Mouse (Mus musculus) heart, embryonic 13.5 days (tissue): ENCODE measurements around the gene Sp1. TPM values are rescaled to one million over a fixed set of nuclear protein-coding genes. Genes with fewer than 3 reads are reported as not detected.

Experiments
- ATAC-seq: fragments of 200-750 bp; cut with Nextera tagmentation; 2 replicates; pipeline ENCODE4 v1.8.0; 2017; ENCODE audit warnings: moderate TSS enrichment; ENCODE audit not compliant: insufficient number of reproducible peaks, low FRiP score, low TSS enrichment; ENCODE audit errors: extremely low read depth
- H3K27ac ChIP-seq: fragments of 300-500 bp; sonication (generic); replicated peaks from 2 replicates; pipeline ENCODE4 v1.5.1; 2015; ENCODE audit warnings: moderate library complexity, mild to moderate bottlenecking, inconsistent platforms
- H3K27me3 ChIP-seq: fragments of 300-500 bp; sonication (generic); replicated peaks from 2 replicates; pipeline ENCODE4 v1.6.1; 2015; ENCODE audit warnings: mild to moderate bottlenecking, inconsistent platforms
- H3K36me3 ChIP-seq: fragments of 300-500 bp; sonication (generic); 2 replicates; pipeline ENCODE4 v1.6.1; 2015; ENCODE audit warnings: mild to moderate bottlenecking, inconsistent platforms
- H3K4me1 ChIP-seq: fragments of 300-500 bp; sonication (generic); 2 replicates; pipeline ENCODE4 v1.6.1; 2015; ENCODE audit warnings: inconsistent platforms
- H3K4me2 ChIP-seq: fragments of 300-500 bp; sonication (generic); 2 replicates; pipeline ENCODE4 v1.6.1; 2015; ENCODE audit warnings: inconsistent platforms, mild to moderate bottlenecking, moderate library complexity
- H3K4me3 ChIP-seq: fragments of 300-500 bp; sonication (generic); 2 replicates; pipeline ENCODE4 v1.5.1; 2015; ENCODE audit warnings: moderate library complexity, mild to moderate bottlenecking, inconsistent platforms
- H3K9ac ChIP-seq: fragments of 300-500 bp; sonication (generic); 2 replicates; pipeline ENCODE4 v1.6.1; 2015; ENCODE audit warnings: inconsistent platforms, mild to moderate bottlenecking, moderate library complexity
- H3K9me3 ChIP-seq: fragments of 300-500 bp; sonication (generic); 2 replicates; pipeline ENCODE4 v1.6.1; 2016; ENCODE audit warnings: inconsistent platforms
- whole genome bisulfite sequencing: fragments of 180-500 bp; shearing (Covaris S2); methylation state at CpG from one replicate; pipeline ENCODE4 v1.1.7; 2015; ENCODE audit warnings: mixed read lengths; 5-methylcytosine and 5-hydroxymethylcytosine counted together
- polyA plus RNA-seq: library from polyadenylated mRNA; unstranded; fragments of >200 nt; fragmentation: Nextera tagmentation; extraction: Ambion mirVana; gene quantifications from 2 replicates; pipeline ENCODE4 v1.2.1, GENCODE M21; 2015

The Sp1 gene
- polyA plus RNA-seq, 1 experiment from 2014 or later = 4.3 TPM

DNA sequence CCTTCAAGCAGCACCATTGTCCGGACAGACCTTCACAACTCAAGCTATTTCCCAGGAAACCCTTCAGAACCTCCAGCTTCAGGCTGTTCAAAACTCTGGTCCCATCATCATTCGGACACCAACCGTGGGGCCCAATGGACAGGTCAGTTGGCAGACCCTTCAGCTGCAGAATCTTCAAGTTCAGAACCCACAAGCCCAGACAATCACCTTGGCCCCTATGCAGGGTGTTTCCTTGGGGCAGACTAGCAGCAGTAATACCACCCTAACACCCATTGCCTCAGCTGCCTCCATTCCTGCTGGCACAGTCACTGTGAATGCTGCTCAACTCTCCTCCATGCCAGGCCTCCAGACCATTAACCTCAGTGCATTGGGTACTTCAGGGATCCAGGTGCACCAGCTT, 3.3 kb downstream of the Sp1 start:
- Histone ChIP-seq H3K9ac (peak overlapping the region; percentile 42), H3K4me3 (no peak overlapping the region)

DNA sequence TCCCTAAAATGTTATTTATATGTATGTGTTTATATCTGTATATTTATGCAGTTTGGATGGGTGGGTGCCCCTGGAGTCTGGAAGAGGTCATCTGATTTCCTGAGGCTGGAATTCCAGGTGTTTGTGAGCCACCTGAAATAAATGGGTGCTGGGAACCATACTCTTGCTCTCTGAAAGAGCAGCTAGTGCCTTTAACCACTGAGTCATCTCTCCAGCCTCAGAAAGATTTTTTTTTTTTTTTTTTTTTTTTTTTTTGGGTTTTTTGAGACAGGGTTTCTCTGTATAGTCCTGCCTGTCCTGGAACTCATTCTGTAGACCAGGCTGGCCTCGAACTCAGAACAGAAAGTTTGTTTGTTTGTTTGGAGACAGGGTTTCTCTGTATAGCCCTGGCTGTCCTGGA, 5.1 kb downstream of the Sp1 start:
- Histone ChIP-seq H3K9ac (no peak overlapping the region), H3K4me2 (peak overlapping the region; percentile 42), H3K4me3 (peak overlapping the region; percentile 23), H3K9me3 (no peaks in the 10 kb centered on the region), H3K27ac (no peak overlapping the region), H3K27me3 (no peaks in the 10 kb centered on the region), H3K4me1 (peaks cover 63% of the 10 kb centered on the region), H3K36me3 (peaks cover 83% of the 10 kb centered on the region)
- no peak for ATAC-seq
- WGBS = 100% methylated on average over 1 of the region's 1 CpGs

More for the DNA sequence above, 3.3 kb downstream of the Sp1 start:
- peaks cover 67% of the 10 kb centered on the region for H3K36me3 ChIP-seq
- 91% methylated on average over 3 of the region's 3 CpGs for WGBS
- H3K9me3 ChIP-seq = no peaks in the 10 kb centered on the region
- peaks cover 63% of the 10 kb centered on the region for H3K4me1 ChIP-seq
- H3K27me3 ChIP-seq = no peaks in the 10 kb centered on the region
- ATAC-seq = no peak
- peak overlapping the region; percentile 34 for H3K4me2 ChIP-seq
- no peak overlapping the region for H3K27ac ChIP-seq

DNA sequence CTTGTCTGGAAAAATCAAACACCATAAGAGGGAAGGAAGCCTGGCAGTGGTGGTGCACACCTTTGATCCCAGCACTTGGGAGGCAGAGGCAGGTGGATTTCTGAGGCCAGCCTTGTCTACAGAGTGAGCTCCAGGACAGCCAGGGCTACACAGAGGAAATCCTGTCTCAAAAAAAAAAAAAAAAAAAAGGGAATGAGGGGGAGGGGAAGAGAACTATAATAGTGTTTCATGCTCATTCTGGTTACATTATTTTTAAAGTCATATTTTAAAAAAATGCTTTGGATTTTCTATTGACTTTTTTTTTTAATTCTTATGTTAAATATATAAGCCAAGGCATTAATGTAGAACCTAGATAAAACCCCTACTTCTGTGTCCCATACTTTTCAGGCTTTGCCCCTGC, 7.7 kb downstream of the Sp1 start:
- Histone ChIP-seq H3K9ac (no peak overlapping the region), H3K27ac (no peak overlapping the region), H3K9me3 (no peaks in the 10 kb centered on the region), H3K27me3 (no peaks in the 10 kb centered on the region), H3K4me1 (peaks cover 51% of the 10 kb centered on the region), H3K4me2 (no peak overlapping the region), H3K36me3 (peaks cover 86% of the 10 kb centered on the region), H3K4me3 (no peak overlapping the region)
- ATAC-seq = no peak

DNA sequence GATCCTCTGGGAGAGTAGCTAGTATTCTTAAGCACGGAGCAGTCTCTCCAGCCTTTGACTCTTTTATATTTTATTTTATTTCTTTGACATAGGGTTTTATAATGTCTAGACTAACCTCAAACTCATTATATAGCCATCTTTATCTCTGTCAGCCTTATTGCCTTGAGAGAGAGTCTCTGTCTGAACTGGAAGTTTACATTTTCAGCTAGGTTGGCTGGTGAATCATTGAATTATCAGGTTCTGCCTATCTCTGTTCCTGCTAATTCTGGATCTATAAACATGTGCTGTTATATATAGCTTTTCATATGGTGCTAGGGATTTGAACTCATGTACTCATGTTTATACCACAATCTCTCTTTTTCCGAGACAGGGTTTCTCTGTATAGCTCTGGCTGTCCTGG, 11.6 kb downstream of the Sp1 start:
- Histone ChIP-seq H3K9ac (no peak overlapping the region), H3K36me3 (peaks cover 61% of the 10 kb centered on the region), H3K4me3 (no peak overlapping the region), H3K27ac (no peak overlapping the region), H3K4me1 (peaks cover 30% of the 10 kb centered on the region), H3K9me3 (no peaks in the 10 kb centered on the region), H3K27me3 (no peaks in the 10 kb centered on the region), H3K4me2 (no peak overlapping the region)
- WGBS = 87% methylated on average over 2 of the region's 2 CpGs
- ATAC-seq = no peak

DNA sequence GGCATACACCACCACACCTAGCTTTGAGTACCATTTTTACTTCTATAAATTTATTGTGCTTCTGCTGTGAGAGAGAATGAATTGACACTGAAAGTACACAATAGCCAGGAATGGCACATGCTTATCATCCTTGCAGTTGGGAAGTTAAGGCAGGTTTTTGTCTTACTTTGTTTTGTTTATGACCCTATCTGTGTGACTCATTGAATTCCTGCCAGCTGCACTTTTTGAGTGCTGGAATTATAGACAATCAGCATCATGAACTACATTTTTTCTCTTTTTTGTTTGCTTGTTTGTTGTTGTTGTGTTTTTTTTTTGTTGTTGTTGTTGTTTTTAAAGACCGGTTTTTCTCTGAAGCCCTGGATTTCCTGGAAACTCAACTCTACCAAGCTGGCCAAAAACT, 15.0 kb downstream of the Sp1 start:
- no peak overlapping the region for H3K4me2 ChIP-seq
- H3K4me1 ChIP-seq = peaks cover 17% of the 10 kb centered on the region
- peak overlapping the region; percentile 22 for H3K27ac ChIP-seq
- 40% methylated on average over 1 of the region's 1 CpGs for WGBS
- H3K36me3 ChIP-seq = peaks cover 58% of the 10 kb centered on the region
- no peak overlapping the region for H3K9ac ChIP-seq
- no peaks in the 10 kb centered on the region for H3K27me3 ChIP-seq
- no peaks in the 10 kb centered on the region for H3K9me3 ChIP-seq
- no peak for ATAC-seq
- H3K4me3 ChIP-seq = no peak overlapping the region

DNA sequence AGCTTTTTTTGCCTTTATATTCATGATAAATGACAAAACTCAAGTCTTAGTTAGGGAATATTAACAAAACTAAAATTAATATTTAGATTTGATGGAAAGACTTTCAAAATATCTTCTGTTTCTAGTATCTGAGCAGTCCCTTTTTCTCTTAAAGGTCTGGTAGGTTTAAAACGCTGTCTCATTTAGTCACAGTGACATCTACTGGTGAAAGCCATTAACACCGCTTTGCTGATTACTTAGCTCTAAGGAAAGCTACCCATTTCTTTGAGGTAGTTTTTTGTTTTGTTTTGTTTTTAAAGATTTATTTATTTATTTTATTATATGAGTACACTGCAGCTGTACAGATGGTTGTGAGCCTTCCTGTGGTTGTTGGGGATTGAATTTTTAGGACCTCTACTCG, 15.5 kb downstream of the Sp1 start:
- ATAC-seq = no peak
- Histone ChIP-seq H3K4me1 (peaks cover 17% of the 10 kb centered on the region), H3K27ac (no peak overlapping the region), H3K27me3 (no peaks in the 10 kb centered on the region), H3K36me3 (peaks cover 62% of the 10 kb centered on the region), H3K9ac (no peak overlapping the region), H3K4me2 (no peak overlapping the region), H3K9me3 (no peaks in the 10 kb centered on the region), H3K4me3 (no peak overlapping the region)
- 53% methylated on average over 3 of the region's 3 CpGs for WGBS

DNA sequence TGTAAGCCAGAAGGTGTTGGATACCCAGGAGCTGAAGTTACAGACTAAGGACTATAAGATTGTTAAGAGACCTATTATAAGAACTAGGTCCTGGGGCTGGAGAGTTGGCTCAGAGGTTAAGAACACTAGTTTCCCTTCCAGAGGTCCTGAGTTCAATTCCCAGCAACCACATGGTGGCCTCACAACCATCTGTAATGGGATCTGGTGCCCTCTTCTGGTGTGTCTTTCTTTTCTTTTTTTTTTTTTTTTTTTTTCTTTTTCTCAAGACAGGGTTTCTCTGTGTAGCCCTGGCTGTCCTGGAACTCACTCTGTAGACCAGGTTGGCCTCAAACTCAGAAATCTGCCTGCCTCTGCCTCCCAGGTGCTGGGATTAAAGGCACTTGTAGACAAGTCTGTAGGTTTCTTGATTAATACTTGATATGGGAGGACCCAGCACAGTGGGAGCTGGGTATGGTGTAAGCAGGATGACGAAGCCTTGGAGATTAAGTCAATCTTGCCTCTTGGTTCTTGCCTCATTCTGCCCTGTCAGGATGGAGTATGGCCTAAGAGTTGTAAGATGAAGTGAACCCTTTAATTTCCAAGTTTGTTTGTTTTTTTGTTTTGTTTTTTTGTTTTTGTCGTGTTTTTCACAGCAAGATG, 17.8 kb downstream of the Sp1 start:
- H3K4me3 ChIP-seq = no peak overlapping the region
- H3K27me3 ChIP-seq = no peaks in the 10 kb centered on the region
- H3K9ac ChIP-seq = no peak overlapping the region
- no peaks in the 10 kb centered on the region for H3K9me3 ChIP-seq
- H3K27ac ChIP-seq = no peak overlapping the region
- no peak overlapping the region for H3K4me2 ChIP-seq
- H3K36me3 ChIP-seq = peaks cover 70% of the 10 kb centered on the region
- WGBS = 92% methylated on average over 2 of the region's 2 CpGs
- H3K4me1 ChIP-seq = peaks cover 11% of the 10 kb centered on the region
- no peak for ATAC-seq

DNA sequence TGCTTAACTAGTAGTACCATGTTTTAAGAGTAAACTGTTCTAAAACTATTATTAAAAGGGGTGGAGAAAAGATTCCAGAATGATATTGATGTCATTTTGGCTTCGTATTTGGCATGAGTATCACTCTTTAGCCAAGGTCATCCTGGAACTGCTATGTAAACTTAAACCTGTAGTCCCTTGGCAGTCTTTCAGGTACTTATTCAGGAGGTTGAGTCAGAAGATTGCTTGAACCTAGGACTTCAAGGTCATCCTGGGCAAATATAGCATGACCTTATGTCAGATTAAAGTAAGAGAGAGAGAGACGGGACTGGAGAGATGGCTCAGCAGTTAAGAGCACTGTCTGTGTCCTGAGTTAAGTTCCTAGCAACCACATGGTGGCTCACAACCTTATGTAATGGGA, 18.7 kb downstream of the Sp1 start:
- no peak overlapping the region for H3K4me2 ChIP-seq
- no peak for ATAC-seq
- peaks cover 10% of the 10 kb centered on the region for H3K4me1 ChIP-seq
- 72% methylated on average over 2 of the region's 2 CpGs for WGBS
- H3K27me3 ChIP-seq = no peaks in the 10 kb centered on the region
- H3K9me3 ChIP-seq = no peaks in the 10 kb centered on the region
- H3K27ac ChIP-seq = no peak overlapping the region
- no peak overlapping the region for H3K9ac ChIP-seq
- no peak overlapping the region for H3K4me3 ChIP-seq
- peaks cover 70% of the 10 kb centered on the region for H3K36me3 ChIP-seq

DNA sequence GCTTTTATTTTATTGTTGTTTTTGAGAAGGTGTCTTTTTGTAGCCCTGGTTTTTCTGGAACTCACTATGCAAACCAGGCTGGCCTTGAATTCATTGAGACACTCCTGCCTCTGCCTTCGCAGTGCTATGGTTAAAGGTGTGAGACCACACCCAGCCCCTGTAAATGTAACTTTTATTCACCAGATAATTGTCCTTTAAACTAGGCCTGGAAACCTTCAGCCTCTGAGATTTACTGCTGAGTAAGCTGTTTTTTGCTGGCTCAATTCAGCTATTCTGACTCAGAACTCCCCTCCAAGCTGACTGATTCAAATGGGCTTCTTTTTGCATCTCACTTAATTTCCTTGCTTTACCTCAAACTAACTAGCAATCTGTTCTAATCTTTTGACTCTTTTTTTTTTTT, 21.0 kb downstream of the Sp1 start:
- WGBS = 97% methylated on average over 1 of the region's 1 CpGs

DNA sequence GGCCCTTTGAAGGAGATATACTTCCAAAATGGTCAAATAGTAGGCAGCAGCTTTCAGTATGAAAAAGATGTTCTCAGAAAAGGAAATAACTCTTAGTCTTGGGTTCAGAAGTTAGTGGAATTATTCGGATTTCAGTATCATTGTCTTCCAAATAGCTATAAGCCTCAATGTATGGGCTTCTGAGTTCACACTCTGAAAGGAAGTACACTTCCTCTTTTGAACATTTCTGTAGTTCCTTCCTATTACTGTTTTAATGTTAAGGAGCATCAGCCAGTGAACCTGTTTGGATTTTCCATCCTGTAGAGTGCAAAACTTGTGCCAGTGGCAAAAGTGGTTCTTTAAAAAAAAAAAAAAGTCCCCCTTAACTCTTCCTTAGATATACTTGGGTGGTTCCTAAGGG, 26.1 kb downstream of the Sp1 start:
- peak overlapping the region; percentile 42; the same call in 1 of the 2 replicates for H3K27ac ChIP-seq
- no peak for ATAC-seq
- no peak overlapping the region for H3K9ac ChIP-seq
- WGBS = 72% methylated on average over 1 of the region's 1 CpGs
- H3K36me3 ChIP-seq = peaks cover 96% of the 10 kb centered on the region
- H3K4me1 ChIP-seq = no peaks in the 10 kb centered on the region
- no peak overlapping the region for H3K4me2 ChIP-seq
- H3K27me3 ChIP-seq = no peaks in the 10 kb centered on the region
- H3K4me3 ChIP-seq = no peak overlapping the region
- H3K9me3 ChIP-seq = no peaks in the 10 kb centered on the region

More for the DNA sequence above, 21.0 kb downstream of the Sp1 start:
- H3K27me3 ChIP-seq = no peaks in the 10 kb centered on the region
- H3K9ac ChIP-seq = no peak overlapping the region
- no peak overlapping the region for H3K4me3 ChIP-seq
- peaks cover 92% of the 10 kb centered on the region for H3K36me3 ChIP-seq
- no peak overlapping the region for H3K4me2 ChIP-seq
- H3K27ac ChIP-seq = no peak overlapping the region
- H3K9me3 ChIP-seq = no peaks in the 10 kb centered on the region
- H3K4me1 ChIP-seq = no peaks in the 10 kb centered on the region
- ATAC-seq = no peak

DNA sequence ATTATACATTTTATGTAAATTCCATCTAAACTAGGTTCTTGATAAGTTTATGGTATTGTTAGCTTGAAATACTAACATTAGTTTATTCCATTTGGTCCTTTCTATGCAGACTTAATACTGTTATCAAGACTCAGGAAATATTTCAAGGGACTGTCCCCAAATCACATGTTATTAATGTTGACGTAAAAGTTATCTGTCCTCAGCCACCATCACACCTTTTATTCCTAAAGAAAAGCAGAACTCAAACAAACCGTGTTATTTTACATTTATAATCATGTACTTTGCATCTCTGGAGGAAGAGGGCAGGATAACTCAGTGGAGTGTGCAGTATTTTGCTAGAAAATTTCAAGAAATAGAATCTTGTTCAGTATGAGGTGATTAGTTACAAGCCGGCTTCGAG, 27.2 kb downstream of the Sp1 start:
- WGBS = 93% methylated on average over 4 of the region's 4 CpGs
- Histone ChIP-seq H3K4me2 (no peak overlapping the region), H3K27me3 (no peaks in the 10 kb centered on the region), H3K9ac (no peak overlapping the region), H3K4me3 (no peak overlapping the region), H3K27ac (no peak overlapping the region), H3K4me1 (no peaks in the 10 kb centered on the region), H3K36me3 (peaks cover 87% of the 10 kb centered on the region), H3K9me3 (no peaks in the 10 kb centered on the region)
- no peak for ATAC-seq

DNA sequence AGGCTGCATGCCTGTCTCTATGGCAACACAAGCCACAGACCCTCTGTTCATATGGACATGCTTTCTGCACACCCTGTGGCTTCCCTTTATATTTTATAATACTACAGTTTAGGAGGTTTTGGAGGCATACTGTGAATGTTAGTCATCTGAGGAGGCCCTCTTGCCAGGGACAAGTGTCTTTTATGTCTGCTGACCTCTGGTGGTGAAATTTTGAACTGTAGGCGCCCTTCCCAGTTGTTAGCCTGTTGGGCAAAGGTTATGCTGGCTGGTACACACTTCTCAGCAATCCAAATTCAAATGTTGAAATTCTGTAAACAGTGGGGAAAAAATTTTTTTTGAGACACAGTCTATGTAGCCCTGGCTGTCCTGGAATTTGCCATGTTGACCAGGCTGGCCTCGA, 36.5 kb downstream of the Sp1 start:
- no peaks in the 10 kb centered on the region for H3K9me3 ChIP-seq
- WGBS = 50% methylated on average over 2 of the region's 2 CpGs
- no peaks in the 10 kb centered on the region for H3K27me3 ChIP-seq
- no peak overlapping the region for H3K27ac ChIP-seq
- no peak overlapping the region for H3K4me2 ChIP-seq
- peaks cover 7% of the 10 kb centered on the region for H3K4me1 ChIP-seq
- H3K9ac ChIP-seq = no peak overlapping the region
- no peak overlapping the region for H3K4me3 ChIP-seq
- H3K36me3 ChIP-seq = peaks cover 8% of the 10 kb centered on the region; the same call in 1 of the 2 replicates
- ATAC-seq = no peak
